Mouse (Mus musculus): ENCODE measurements at regions not wholly inside any gene's neighbourhood (a gene's known extent, or its start where the extent isn't known, plus 50 kb on each side); places are given as distances from the start of the nearest gene placed in this dataset.

GRCm38 (mm10) chr13:34416603-34417002, 71.6 kb upstream of the Slc22a23 start:
- no peaks in the 10 kb centered on the region for H3K4me1 ChIP-seq (replicated peaks; ENCODE audit: control insufficient read depth, insufficient read depth, low read length)
- no peaks in the 10 kb centered on the region for H3K36me3 ChIP-seq (ENCODE audit: control insufficient read depth, insufficient read depth, low read length)
- no peaks in the 10 kb centered on the region for H3K9me3 ChIP-seq (ENCODE audit: control insufficient read depth, low read length)
- DNase-seq (ENCODE audit: low spot score) (no peak), ATAC-seq (ENCODE audit: low FRiP score) (no peak)
- no peak overlapping the region for H3K9ac ChIP-seq (ENCODE audit: low read depth, low read length)
- no peak overlapping the region for H3K27ac ChIP-seq (ENCODE audit: low read depth, low read length)
- H3K4me3 ChIP-seq (ENCODE audit: low read depth, low read length), result no peak overlapping the region
- no peak overlapping the region for H3K4me2 ChIP-seq (replicated peaks; ENCODE audit: low read depth, low read length)
- no peaks in the 10 kb centered on the region for H3K27me3 ChIP-seq (ENCODE audit: control insufficient read depth, insufficient read depth, low read length)
- WGBS, result 86% methylated on average over 2 of the region's 2 CpGs

DNA sequence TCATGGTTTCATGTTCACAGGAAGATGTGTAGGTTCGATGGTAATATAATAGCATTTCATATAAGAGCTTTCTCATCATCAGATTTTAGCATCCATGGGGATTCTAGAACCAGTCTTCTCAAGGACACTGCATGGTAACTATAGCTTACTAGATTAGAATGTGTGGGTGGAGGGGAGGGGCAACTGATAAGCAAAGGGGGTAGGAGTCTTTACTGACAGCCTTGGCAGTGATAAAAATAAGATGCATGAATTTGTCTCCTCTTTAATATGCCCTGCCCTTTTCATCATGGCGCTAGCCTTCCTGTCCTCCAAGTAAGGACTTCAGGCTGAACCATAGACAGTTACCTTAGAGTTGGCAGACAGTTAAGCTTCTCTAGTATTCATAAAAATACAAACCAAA, 69.6 kb upstream of the Slc22a23 start:
- Histone ChIP-seq H3K4me2 (replicated peaks; ENCODE audit: low read depth, low read length) (no peak overlapping the region), H3K9ac (ENCODE audit: low read depth, low read length) (no peak overlapping the region), H3K4me1 (replicated peaks; ENCODE audit: control insufficient read depth, insufficient read depth, low read length) (no peaks in the 10 kb centered on the region), H3K36me3 (ENCODE audit: control insufficient read depth, insufficient read depth, low read length) (no peaks in the 10 kb centered on the region), H3K27ac (ENCODE audit: low read depth, low read length) (no peak overlapping the region), H3K9me3 (ENCODE audit: control insufficient read depth, low read length) (no peaks in the 10 kb centered on the region), H3K27me3 (ENCODE audit: control insufficient read depth, insufficient read depth, low read length) (no peaks in the 10 kb centered on the region), H3K4me3 (ENCODE audit: low read depth, low read length) (no peak overlapping the region)
- ATAC-seq (ENCODE audit: low FRiP score) (no peak), DNase-seq (ENCODE audit: low spot score) (no peak)
- WGBS, result 93% methylated on average over 2 of the region's 2 CpGs

GRCm38 (mm10) chr13:34408669-34409055, 63.7 kb upstream of the Slc22a23 start:
- no peak overlapping the region for H3K27ac ChIP-seq (ENCODE audit: low read depth, low read length)
- H3K4me3 ChIP-seq (ENCODE audit: low read depth, low read length), result no peak overlapping the region
- H3K4me1 ChIP-seq (replicated peaks; ENCODE audit: control insufficient read depth, insufficient read depth, low read length), result no peaks in the 10 kb centered on the region
- WGBS, result 52% methylated on average over 2 of the region's 2 CpGs
- no peaks in the 10 kb centered on the region for H3K27me3 ChIP-seq (ENCODE audit: control insufficient read depth, insufficient read depth, low read length)
- DNase-seq (ENCODE audit: low spot score), result no peak
- no peak overlapping the region for H3K9ac ChIP-seq (ENCODE audit: low read depth, low read length)
- no peak overlapping the region for H3K4me2 ChIP-seq (replicated peaks; ENCODE audit: low read depth, low read length)
- H3K36me3 ChIP-seq (ENCODE audit: control insufficient read depth, insufficient read depth, low read length), result no peaks in the 10 kb centered on the region
- ATAC-seq (ENCODE audit: low FRiP score), result no peak
- H3K9me3 ChIP-seq (ENCODE audit: control insufficient read depth, low read length), result no peaks in the 10 kb centered on the region

GRCm38 (mm10) chr13:34408007-34408668, 63.2 kb upstream of the Slc22a23 start:
- Histone ChIP-seq H3K4me1 (replicated peaks; ENCODE audit: control insufficient read depth, insufficient read depth, low read length) (no peaks in the 10 kb centered on the region), H3K9me3 (ENCODE audit: control insufficient read depth, low read length) (no peaks in the 10 kb centered on the region), H3K4me2 (replicated peaks; ENCODE audit: low read depth, low read length) (no peak overlapping the region), H3K9ac (ENCODE audit: low read depth, low read length) (no peak overlapping the region), H3K27me3 (ENCODE audit: control insufficient read depth, insufficient read depth, low read length) (no peaks in the 10 kb centered on the region), H3K27ac (ENCODE audit: low read depth, low read length) (no peak overlapping the region), H3K4me3 (ENCODE audit: low read depth, low read length) (no peak overlapping the region), H3K36me3 (ENCODE audit: control insufficient read depth, insufficient read depth, low read length) (no peaks in the 10 kb centered on the region)
- no peak for ATAC-seq (ENCODE audit: low FRiP score)
- 64% methylated on average over 4 of the region's 4 CpGs for whole genome bisulfite sequencing
- DNase-seq (ENCODE audit: low spot score), result no peak

- Histone ChIP-seq H3K27me3 (ENCODE audit: control insufficient read depth, insufficient read depth, low read length) (no peaks in the 10 kb centered on the region), H3K9ac (ENCODE audit: low read depth, low read length) (no peak overlapping the region), H3K27ac (ENCODE audit: low read depth, low read length) (no peak overlapping the region), H3K9me3 (ENCODE audit: control insufficient read depth, low read length) (no peaks in the 10 kb centered on the region), H3K4me3 (ENCODE audit: low read depth, low read length) (no peak overlapping the region), H3K36me3 (ENCODE audit: control insufficient read depth, insufficient read depth, low read length) (no peaks in the 10 kb centered on the region), H3K4me1 (replicated peaks; ENCODE audit: control insufficient read depth, insufficient read depth, low read length) (no peaks in the 10 kb centered on the region), H3K4me2 (replicated peaks; ENCODE audit: low read depth, low read length) (no peak overlapping the region)
- DNase-seq (ENCODE audit: low spot score) (no peak), ATAC-seq (ENCODE audit: low FRiP score) (no peak)
These were observed 61.3 kb upstream of the Slc22a23 start for GRCm38 (mm10) chr13:34406291-34406690.

DNA sequence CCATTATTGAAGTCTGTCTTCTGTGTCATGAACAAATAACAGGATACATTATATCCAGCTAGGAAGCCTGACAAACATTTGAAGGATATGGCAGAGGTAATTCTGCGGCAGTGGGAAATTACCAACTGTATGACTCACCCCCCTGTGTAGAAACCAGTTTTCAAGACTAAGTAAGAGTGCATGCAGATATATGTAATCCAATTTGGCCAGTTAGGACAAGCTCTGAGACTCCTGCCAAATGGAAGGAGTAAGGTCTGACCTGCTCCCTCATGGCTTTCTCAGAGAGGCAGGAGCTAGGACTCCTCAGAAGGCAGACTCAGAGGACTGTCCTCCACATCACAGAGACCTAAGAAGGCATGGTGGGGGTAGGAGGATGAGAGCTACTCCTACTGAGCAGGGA, 57.6 kb upstream of the Slc22a23 start:
- no peak for DNase-seq (ENCODE audit: low spot score)
- Histone ChIP-seq H3K36me3 (ENCODE audit: control insufficient read depth, insufficient read depth, low read length) (no peaks in the 10 kb centered on the region), H3K4me3 (ENCODE audit: low read depth, low read length) (no peak overlapping the region), H3K9ac (ENCODE audit: low read depth, low read length) (no peak overlapping the region), H3K4me1 (replicated peaks; ENCODE audit: control insufficient read depth, insufficient read depth, low read length) (no peaks in the 10 kb centered on the region), H3K27ac (ENCODE audit: low read depth, low read length) (no peak overlapping the region), H3K9me3 (ENCODE audit: control insufficient read depth, low read length) (no peaks in the 10 kb centered on the region), H3K4me2 (replicated peaks; ENCODE audit: low read depth, low read length) (no peak overlapping the region), H3K27me3 (ENCODE audit: control insufficient read depth, insufficient read depth, low read length) (no peaks in the 10 kb centered on the region)
- 82% methylated on average over 1 of the region's 1 CpGs for WGBS
- ATAC-seq (ENCODE audit: low FRiP score), result no peak

DNA sequence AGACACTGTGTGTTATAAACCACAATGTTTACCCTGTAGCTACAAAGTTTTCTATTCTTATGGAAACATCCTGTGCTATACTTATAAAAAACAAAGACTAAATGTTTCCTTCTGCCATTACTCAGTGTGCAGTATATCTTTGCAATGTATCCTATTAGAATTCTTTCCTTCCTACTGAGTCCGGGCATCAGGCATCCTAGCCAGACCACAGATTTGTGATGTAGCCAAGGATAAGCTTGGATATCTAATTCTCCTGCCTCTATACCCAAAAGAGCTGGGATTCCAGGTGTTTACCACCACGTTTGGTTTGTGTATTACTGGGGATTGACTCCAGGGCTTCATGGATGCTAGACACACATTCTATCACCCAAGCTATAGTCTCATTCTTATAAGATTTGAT, 56.0 kb upstream of the Slc22a23 start:
- DNase-seq (ENCODE audit: low spot score) (no peak), ATAC-seq (ENCODE audit: low FRiP score) (no peak)
- no peaks in the 10 kb centered on the region for H3K9me3 ChIP-seq (ENCODE audit: control insufficient read depth, low read length)
- H3K27me3 ChIP-seq (ENCODE audit: control insufficient read depth, insufficient read depth, low read length), result no peaks in the 10 kb centered on the region
- no peaks in the 10 kb centered on the region for H3K4me1 ChIP-seq (replicated peaks; ENCODE audit: control insufficient read depth, insufficient read depth, low read length)
- H3K4me2 ChIP-seq (replicated peaks; ENCODE audit: low read depth, low read length), result no peak overlapping the region
- no peak overlapping the region for H3K27ac ChIP-seq (ENCODE audit: low read depth, low read length)
- H3K36me3 ChIP-seq (ENCODE audit: control insufficient read depth, insufficient read depth, low read length), result no peaks in the 10 kb centered on the region
- 85% methylated on average over 2 of the region's 2 CpGs for WGBS
- H3K4me3 ChIP-seq (ENCODE audit: low read depth, low read length), result no peak overlapping the region
- H3K9ac ChIP-seq (ENCODE audit: low read depth, low read length), result no peak overlapping the region

DNA sequence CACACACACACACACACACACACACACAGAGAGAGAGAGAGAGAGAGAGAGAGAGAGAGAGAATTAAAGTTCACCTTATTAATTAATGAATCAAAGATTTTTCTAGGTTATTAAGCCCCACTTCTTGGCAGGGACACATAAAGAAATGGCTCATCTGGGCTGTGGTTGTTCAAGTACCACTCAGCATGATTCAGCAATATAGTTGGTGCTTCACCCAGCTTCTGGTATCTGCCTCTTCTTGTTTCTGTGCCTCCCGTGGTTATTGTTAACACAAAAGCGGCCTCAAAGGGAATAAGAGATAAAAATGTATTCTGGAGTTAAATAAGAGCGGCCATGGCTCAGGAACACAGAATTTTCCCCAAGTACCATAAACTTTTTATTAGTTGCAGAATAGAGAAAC, 53.9 kb upstream of the Slc22a23 start:
- no peak overlapping the region for H3K27ac ChIP-seq (ENCODE audit: low read depth, low read length)

GRCm38 (mm10) chr13:34398061-34398787, 53.2 kb upstream of the Slc22a23 start:
- Histone ChIP-seq H3K9me3 (ENCODE audit: control insufficient read depth, low read length) (no peaks in the 10 kb centered on the region), H3K27ac (ENCODE audit: low read depth, low read length) (no peak overlapping the region), H3K36me3 (ENCODE audit: control insufficient read depth, insufficient read depth, low read length) (no peaks in the 10 kb centered on the region), H3K4me2 (replicated peaks; ENCODE audit: low read depth, low read length) (no peak overlapping the region), H3K4me3 (ENCODE audit: low read depth, low read length) (no peak overlapping the region), H3K27me3 (ENCODE audit: control insufficient read depth, insufficient read depth, low read length) (no peaks in the 10 kb centered on the region), H3K9ac (ENCODE audit: low read depth, low read length) (no peak overlapping the region), H3K4me1 (replicated peaks; ENCODE audit: control insufficient read depth, insufficient read depth, low read length) (no peaks in the 10 kb centered on the region)
- no peak for DNase-seq (ENCODE audit: low spot score)
- ATAC-seq (ENCODE audit: low FRiP score), result no peak
- WGBS, result 35% methylated on average over 10 of the region's 10 CpGs

More for the DNA sequence above, 53.9 kb upstream of the Slc22a23 start:
- H3K36me3 ChIP-seq (ENCODE audit: control insufficient read depth, insufficient read depth, low read length), result no peaks in the 10 kb centered on the region
- WGBS, result 73% methylated on average over 3 of the region's 3 CpGs
- H3K9me3 ChIP-seq (ENCODE audit: control insufficient read depth, low read length), result no peaks in the 10 kb centered on the region
- no peak overlapping the region for H3K4me2 ChIP-seq (replicated peaks; ENCODE audit: low read depth, low read length)
- ATAC-seq (ENCODE audit: low FRiP score) (no peak), DNase-seq (ENCODE audit: low spot score) (no peak)
- H3K4me1 ChIP-seq (replicated peaks; ENCODE audit: control insufficient read depth, insufficient read depth, low read length), result no peaks in the 10 kb centered on the region
- H3K4me3 ChIP-seq (ENCODE audit: low read depth, low read length), result no peak overlapping the region
- H3K9ac ChIP-seq (ENCODE audit: low read depth, low read length), result no peak overlapping the region
- H3K27me3 ChIP-seq (ENCODE audit: control insufficient read depth, insufficient read depth, low read length), result no peaks in the 10 kb centered on the region
